Mouse (Mus musculus): ENCODE results near the gene Zdhhc12. TPM values are rescaled to one million over a fixed set of nuclear protein-coding genes. Genes with fewer than 3 reads are reported as not detected.

Gene Zdhhc12
- total RNA-seq, 2 experiments from 2014 or later = 14.9 to 19.0 TPM

Other genes starting within 250 kb of the Zdhhc12 start
- gene Cercam, start 224.5 kb downstream of the Zdhhc12 start, total RNA-seq (2021) = 10 to 100 TPM; 16.6 to 19.0 TPM
- 10 to 100 TPM; 41.1 to 44.6 TPM for gene Odf2, start 204.4 kb downstream of the Zdhhc12 start, total RNA-seq (2021)
- 10 to 100 TPM; 31.8 to 36.5 TPM for gene Gle1, start 158.2 kb downstream of the Zdhhc12 start, total RNA-seq (2021)
- 100 to 1,000 TPM; 200 to 226 TPM for gene Sptan1, start 128.1 kb downstream of the Zdhhc12 start, total RNA-seq (2021)
- gene Wdr34, start 44.8 kb downstream of the Zdhhc12 start, total RNA-seq (2021) = 10 to 100 TPM; 20.1 to 24.4 TPM
- gene Set, start 36.3 kb downstream of the Zdhhc12 start, total RNA-seq (2021) = 100 to 1,000 TPM; 216 to 221 TPM
- gene Pkn3, start 16.0 kb downstream of the Zdhhc12 start, total RNA-seq (2021) = 10 to 100 TPM in 1 of 2 experiments, 1 to 10 TPM in 1; 6.3 to 10.1 TPM
- gene Zer1, start 30.9 kb upstream of the Zdhhc12 start, total RNA-seq (2021) = 10 to 100 TPM; 29.9 to 45.4 TPM
- 10 to 100 TPM; 47.2 to 64.0 TPM for gene Tbc1d13, start 40.1 kb upstream of the Zdhhc12 start, total RNA-seq (2021)
- gene Endog, start 77.8 kb upstream of the Zdhhc12 start, total RNA-seq (2021) = 10 to 100 TPM; 55.6 to 58.2 TPM
- 10 to 100 TPM; 18.1 TPM for gene Spout1, start 84.8 kb upstream of the Zdhhc12 start, total RNA-seq (2021)
- 10 to 100 TPM; 27.4 to 27.9 TPM for gene Kyat1, start 112.2 kb upstream of the Zdhhc12 start, total RNA-seq (2021)
- gene Lrrc8a, start 144.1 kb upstream of the Zdhhc12 start, total RNA-seq (2021) = 10 to 100 TPM; 43.5 to 53.2 TPM
- 1 to 10 TPM; 1.9 to 2.0 TPM for gene Gm28035, start 146.9 kb upstream of the Zdhhc12 start, total RNA-seq (2021)
- gene Phyhd1, start 172.6 kb upstream of the Zdhhc12 start, total RNA-seq (2021) = 10 to 100 TPM; 23.7 to 24.1 TPM
- gene Gm28038, start 187.4 kb upstream of the Zdhhc12 start, total RNA-seq (2021) = not detected
- gene Dolk, start 192.7 kb upstream of the Zdhhc12 start, total RNA-seq (2021) = 10 to 100 TPM; 43.4 to 46.2 TPM
- 10 to 100 TPM; 37.9 to 45.3 TPM for gene Nup188, start 192.7 kb upstream of the Zdhhc12 start, total RNA-seq (2021)